Mouse (Mus musculus) olfactory bulb, adult 2 months (tissue): Measurements from ENCODE around the gene Otof.

ENCODE experiments used
- CTCF ChIP-seq: fragments of 200-500 bp; IDR thresholded peaks from 2 replicates; pipeline ENCODE4 v1.5.1; 2012; ENCODE audit warnings: low read depth, mild to moderate bottlenecking, low read length, moderate library complexity; ENCODE audit not compliant: insufficient read depth
- POLR2A ChIP-seq: fragments of 200-500 bp; IDR thresholded peaks from 2 replicates; pipeline ENCODE4 v1.6.1; 2012; ENCODE audit warnings: mild to moderate bottlenecking, low read depth, low read length, moderate library complexity; ENCODE audit not compliant: insufficient read depth

GRCm38 (mm10) chr5:30406876-30407275 lies 54.9 kb downstream of the Otof start:
- TF ChIP-seq CTCF = no peak
- no peak for TF ChIP-seq POLR2A
